Mouse (Mus musculus) gastrocnemius, postnatal 14 days (tissue): ENCODE measurements at regions not wholly inside any gene's neighbourhood (a gene's known extent, or its start where the extent isn't known, plus 50 kb on each side); places are given as distances from the start of the nearest gene placed in this dataset.

Experiments
- DNase-seq: peaks from one replicate; pipeline ENCODE4 v3.0.0; 2021; ENCODE audit warnings: mixed read lengths
- intact Hi-C: fragments of 180-260 bp; cut with DNase I; formaldehyde crosslinking; loops from one replicate; pipeline ENCODE4 v1.15.1; 2025; ENCODE audit warnings: low total_unique reads

DNA sequence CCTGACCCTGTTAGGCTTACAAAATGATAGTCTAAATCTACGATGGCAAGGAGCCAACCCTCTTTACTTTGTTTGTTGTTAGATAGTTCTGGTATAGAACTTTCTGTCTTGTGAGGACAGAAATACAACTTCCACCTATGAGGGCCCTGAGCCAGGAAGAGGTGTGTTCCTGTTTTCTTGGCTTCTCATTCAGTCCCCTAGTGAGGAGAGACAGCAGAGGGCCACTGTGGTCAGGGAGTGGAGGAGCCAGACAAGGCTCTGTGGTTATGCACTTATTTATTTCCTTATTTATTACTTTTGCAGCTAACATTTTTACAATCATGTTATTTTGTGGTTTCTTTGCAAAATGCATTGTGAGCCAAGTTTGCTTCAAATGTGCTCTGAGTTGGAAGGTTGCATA lies 202.9 kb upstream of the Tprg start:
- DNase-seq, result no peak
- intact Hi-C loops, result no loop called here

GRCm38 (mm10) chr16:25087741-25088648 lies 198.6 kb upstream of the Tprg start:
- DNase-seq, result no peak
- intact Hi-C loops, result no loop called here

DNA sequence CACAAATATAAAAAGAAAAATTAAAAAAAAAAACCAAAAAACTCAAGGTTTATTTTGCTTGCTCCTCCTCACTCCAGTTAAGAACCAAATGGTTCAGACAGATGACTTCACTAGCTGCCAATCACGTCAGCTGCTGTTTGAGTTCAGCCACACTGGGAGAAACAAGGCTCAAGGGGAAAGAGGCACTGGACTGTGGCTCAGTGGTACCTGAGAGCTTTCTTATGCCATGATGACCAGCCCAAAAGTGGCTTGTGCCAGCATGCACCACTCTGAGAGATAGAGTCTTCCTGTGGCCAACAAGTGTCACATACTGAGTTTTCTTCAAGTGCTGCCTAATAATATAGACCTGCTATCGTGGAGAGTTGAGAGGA lies 198.0 kb upstream of the Tprg start:
- intact Hi-C loops, result no loop called here

DNA sequence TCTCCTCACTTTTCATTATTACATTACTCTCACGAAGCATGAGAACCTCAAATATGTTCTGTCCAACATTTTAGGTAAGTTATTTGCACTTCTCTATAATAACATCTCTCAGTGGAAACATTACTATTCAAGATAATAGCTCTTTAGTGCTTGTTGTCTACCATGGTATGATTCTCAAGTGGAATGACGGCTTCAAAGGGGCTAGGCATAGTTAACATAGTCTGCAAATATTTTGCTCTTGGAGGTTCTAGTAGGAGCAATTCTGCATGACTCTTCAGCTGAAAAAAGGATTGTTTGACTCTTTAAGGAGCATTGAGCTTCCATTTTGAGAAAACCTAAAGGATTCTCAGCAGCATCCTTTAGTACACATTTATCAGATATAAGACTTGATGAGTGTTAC lies 182.5 kb upstream of the Tprg start:
- intact Hi-C loops, result no loop called here
- no peak for DNase-seq

More for the DNA sequence above, 198.0 kb upstream of the Tprg start:
- no peak for DNase-seq

- intact Hi-C loops, result no loop called here
- no peak for DNase-seq
These were observed 182.0 kb upstream of the Tprg start for GRCm38 (mm10) chr16:25104603-25105002.

DNA sequence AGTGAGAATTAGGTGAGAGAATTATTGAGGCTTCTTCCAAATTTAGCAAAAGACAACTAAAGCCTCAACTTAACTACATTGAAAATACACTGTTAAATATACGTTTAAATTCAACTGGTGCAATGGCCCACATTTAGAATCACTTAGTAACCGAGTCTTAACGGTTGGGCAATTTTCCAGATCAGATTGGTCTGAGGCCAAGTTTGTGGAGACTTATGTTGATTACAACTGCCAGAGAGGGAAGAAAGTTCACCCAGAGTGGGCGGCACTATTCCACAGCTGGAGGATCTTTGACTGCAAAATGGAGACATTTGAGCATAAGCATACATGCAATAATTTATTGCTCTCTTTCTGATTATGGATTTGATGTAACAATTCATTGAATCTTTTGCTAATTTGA lies 146.5 kb upstream of the Tprg start:
- intact Hi-C loops, result no loop called here
- DNase-seq, result no peak

DNA sequence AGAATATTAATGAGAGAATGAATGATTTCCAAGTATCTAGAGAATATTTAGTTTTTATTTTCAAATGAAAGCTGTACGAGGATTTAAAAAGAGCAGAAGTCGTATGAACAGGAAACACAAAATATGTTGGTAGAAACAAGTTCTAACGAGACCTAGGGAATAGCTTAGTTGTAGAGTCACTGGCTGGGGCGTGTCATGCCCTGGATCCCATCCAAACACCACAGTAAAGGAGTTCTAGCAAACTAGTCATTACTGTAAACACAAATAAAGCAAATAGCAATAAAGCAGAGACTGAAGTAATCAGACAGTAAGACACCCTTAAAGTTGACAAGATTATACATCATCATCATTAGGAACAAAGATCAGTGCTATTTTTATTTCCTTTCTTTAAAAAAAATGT lies 139.1 kb upstream of the Tprg start:
- intact Hi-C loops, result no loop called here
- no peak for DNase-seq

DNA sequence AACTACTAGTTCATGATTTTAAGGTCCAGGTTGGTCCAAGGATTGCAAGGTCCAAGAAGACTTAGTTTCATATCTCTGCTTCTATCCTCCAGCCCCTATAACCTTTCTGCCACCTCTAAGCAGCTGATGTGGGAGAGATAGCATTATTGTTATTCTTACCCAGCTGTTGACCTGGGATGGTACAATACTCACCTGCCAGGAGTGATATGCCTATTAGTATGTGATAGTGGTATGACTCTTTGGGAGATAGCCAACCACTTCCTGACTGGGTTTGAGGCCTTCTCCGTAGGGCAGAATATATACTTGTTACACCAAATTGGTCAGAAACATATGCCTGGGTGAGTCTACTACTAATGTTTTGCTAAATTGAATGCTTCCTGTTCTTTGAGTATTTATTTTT lies 137.4 kb upstream of the Tprg start:
- intact Hi-C loops, result no loop called here
- no peak for DNase-seq

- intact Hi-C loops, result no loop called here
- DNase-seq, result no peak
These were observed 109.7 kb upstream of the Tprg start for GRCm38 (mm10) chr16:25176870-25177269.

- intact Hi-C loops, result no loop called here
- DNase-seq, result no peak
These were observed 108.6 kb upstream of the Tprg start for GRCm38 (mm10) chr16:25178055-25178454.

DNA sequence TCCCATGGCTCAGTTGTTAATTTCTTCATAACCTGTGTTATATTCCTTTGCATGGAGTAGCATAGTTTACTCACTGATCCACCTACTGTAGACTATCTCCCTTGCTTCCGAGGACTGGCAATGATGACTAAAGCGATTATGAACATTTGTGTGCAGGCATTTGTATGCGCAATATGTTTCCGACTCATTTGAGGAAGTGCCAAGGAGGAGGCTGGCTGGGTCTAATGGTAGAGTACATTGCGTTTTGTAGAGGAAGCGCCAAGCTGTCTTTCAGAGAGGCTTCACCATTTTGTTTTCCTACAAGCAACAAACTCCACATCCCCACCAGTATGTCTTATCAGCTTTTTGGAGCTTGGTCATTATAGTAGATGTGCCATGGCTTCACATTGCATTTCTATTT lies 104.7 kb upstream of the Tprg start:
- DNase-seq, result no peak
- intact Hi-C loops, result no loop called here

- intact Hi-C loops, result no loop called here
- no peak for DNase-seq
These were observed 89.5 kb upstream of the Tprg start for GRCm38 (mm10) chr16:25197079-25197478.

DNA sequence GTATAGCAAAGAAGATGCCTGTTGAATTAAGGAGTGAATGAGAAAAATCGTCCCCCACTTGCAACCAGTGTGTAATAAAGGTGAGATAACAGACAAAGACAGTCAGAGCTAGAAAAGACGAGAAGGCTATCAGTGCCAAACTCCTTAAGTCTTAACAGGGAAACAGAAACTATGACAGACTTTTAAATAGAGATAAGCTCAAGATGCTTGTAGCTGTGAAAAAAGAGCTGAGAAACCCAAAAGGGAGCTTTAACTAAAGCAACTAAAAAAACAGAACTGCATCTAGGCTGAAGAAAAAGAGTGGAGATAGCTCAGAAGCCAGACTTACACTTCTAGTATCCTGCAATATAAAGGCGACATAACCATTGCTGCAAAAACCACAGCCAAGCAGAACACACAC lies 87.8 kb upstream of the Tprg start:
- no peak for DNase-seq
- intact Hi-C loops, result no loop called here

DNA sequence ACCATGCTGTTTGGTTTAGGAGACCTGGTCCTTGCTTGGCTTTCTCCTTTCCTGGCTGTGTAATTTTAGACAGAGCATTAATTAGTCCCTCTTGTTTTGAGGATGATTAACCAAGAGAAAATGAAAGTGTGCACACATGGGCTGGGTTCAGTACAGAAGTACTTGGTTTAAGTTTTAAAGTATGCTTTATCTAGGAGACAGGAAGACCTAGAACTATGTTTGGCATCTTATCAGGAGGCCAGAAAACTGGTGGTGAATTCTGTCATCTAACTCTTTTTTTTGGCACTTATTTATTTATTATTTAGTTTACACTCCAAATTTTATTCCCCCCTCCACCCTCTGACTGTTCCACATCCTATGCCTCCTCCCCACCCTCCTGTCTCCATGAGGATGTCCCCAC lies 86.6 kb upstream of the Tprg start:
- intact Hi-C loops, result no loop called here
- no peak for DNase-seq

DNA sequence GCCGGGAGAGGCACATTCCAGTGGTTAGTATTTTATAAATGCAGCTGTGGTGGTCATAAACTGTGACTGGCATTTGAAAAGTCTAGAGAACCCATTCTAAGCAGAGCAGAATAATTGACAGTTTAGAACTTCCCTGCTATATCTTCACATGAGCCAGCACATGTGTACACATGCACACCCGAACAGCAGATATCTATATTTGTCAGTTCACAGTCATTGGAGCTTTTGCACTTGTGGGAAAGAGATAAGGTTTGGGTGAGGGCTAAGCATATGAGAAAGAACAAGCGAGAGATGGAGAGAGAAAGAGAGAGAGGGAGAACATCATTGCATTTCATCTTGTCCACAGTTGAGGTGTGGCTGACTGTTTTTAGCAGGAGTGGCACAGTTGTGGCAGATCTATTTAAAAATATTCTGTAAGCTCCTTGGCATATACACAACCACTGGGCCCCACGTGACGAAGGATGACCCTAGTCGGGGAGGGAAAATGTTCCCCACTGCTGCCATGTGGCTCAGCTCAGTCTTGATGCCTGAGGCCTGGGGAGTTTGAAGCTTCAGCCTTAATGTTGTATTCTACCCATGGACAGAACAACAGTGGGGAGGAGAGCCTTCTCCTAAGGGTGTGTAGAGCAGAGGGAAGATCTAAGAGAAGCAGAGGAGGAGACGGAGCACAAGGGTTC lies 85.4 kb upstream of the Tprg start:
- intact Hi-C loops, result no loop called here
- no peak for DNase-seq

DNA sequence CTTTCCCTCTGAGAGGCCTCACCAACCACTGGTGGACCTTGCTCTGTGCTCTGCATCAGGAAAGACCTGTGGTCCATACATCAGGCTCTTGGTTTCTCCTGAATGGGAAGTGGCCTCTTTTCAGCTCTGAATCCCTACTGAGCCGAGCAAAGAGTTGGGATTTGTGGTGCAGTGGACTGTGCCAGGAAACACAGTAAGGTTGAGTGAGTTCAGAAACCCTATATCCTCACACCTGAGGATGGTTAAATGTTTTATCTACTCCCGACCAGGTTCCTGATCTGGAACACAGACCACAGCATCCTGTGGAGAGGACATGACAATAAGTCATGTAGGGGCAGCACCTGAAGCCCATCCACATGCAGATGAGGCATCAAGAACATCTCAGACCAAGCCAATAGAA lies 73.4 kb upstream of the Tprg start:
- DNase-seq, result no peak
- intact Hi-C loops, result no loop called here

DNA sequence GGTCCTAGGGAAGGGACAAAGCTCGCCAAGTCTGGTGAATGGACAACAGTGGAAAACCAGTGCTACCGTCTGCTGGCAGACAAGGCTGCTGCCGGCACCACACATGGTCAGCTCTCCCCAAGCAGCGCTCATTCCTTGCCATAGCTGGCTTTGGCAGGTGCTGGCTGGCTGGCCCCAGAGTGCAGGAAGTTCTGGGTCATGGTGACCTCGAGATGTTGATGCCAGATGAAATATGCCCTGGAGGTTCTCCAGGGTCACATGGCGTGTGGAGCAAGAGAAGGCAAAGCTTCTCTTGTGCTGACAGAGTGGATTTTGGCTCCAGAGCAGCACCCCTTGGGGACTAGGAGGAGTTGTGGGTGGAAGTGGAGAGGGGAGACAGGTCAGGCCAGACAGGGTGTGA lies 66.1 kb upstream of the Tprg start:
- DNase-seq, result peak; percentile 69
- intact Hi-C loops, result no loop called here

- DNase-seq, result no peak
These were observed 61.8 kb upstream of the Tprg start for GRCm38 (mm10) chr16:25224801-25225200.

More at GRCm38 (mm10) chr16:25224801-25225200, 61.8 kb upstream of the Tprg start:
- intact Hi-C loops, result no loop called here
